20 mouse cellular contexts compared by ENCODE assay signal in the genomic region with DNA sequence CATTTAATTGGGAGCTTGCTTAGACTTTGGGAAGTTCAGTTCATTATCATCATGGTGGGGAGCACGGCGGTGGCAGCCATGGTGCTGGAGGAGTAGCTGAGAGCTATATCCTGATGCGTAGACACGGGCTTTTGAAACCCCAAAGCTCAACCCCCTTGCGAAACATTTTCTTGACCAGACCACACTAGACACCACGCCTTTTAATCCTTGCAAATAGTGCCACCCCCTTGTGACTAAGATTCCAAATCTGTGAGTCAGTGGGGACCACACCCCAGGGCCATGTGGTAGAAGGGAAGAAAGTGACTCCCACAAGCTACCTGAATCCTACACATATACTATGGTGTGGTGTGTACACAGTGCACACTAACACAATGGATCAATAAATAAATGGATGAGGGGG. TPM values are rescaled to one million over a fixed set of nuclear protein-coding genes. Genes with fewer than 3 reads are reported as not detected.
DNase-seq lines count a peak whose midpoint lies in the region; TF ChIP-seq lines count a peak whose summit lies in the region.
"Had no signal": no experiment of that assay in that cellular context is flagged by ENCODE, and none has a peak within 500 bp of the region (broad histone marks: within the 10 kb centered on the region; RNA-seq: fewer than 3 reads in every experiment).

No protein-coding gene starts in this region.

- DNase-seq in 3T3-L1 (ENCODE audit: low read depth, low spot score) (peak; percentile 65), ES-CJ7 (ENCODE audit: low read depth, low spot score) (peak; percentile 35), ZHBTc4 (ENCODE audit: low read depth, low spot score) (peak; percentile 9)
- DNase-seq in left cerebral cortex, postnatal 36 days (ENCODE audit: low spot score in 2 of 2), result no peak
- no peak for DNase-seq in frontal cortex, adult 2 months (ENCODE audit: extremely low spot score in 1 of 2, low spot score in 1 of 2)
- DNase-seq in kidney, postnatal 36 days, result no peak
- DNase-seq: adrenal gland, adult 8-10 months; cerebellum, adult 11-12 months; cerebellum, adult 9-10 months; cerebellum, postnatal 25 days; gastrocnemius, adult 2 months; gastrocnemius, postnatal 36 days; heart, adult 2 months; kidney, adult 2 months had no signal

- H3K36me3 ChIP-seq in myocyte (ENCODE audit: control insufficient read depth, insufficient read depth), result peaks cover 62% of the 10 kb centered on the region

- peaks cover 38% of the 10 kb centered on the region for H3K79me2 ChIP-seq in myocyte (ENCODE audit: control insufficient read depth, insufficient read depth)

- no peak overlapping the region for H3ac ChIP-seq in myocyte (ENCODE audit: control insufficient read depth, insufficient read length)

- no peak for TF ChIP-seq POLR2A in myocyte (IDR thresholded peaks at IDR 0.05; ENCODE audit: insufficient read length, low read depth)

- no peak overlapping the region for H3K4me3 ChIP-seq in myocyte
- H3K4me3 ChIP-seq: embryonic facial prominence, embryonic 13.5 days; forebrain, embryonic 12.5 days; gastrocnemius, adult 2 months; heart, adult 2 months; hindbrain, embryonic 15.5 days had no signal

- no peaks in the 10 kb centered on the region for H3K27me3 ChIP-seq in myocyte (ENCODE audit: control insufficient read depth, insufficient read depth, insufficient read length)
- H3K27me3 ChIP-seq: CH12.LX; embryonic facial prominence, embryonic 13.5 days; forebrain, embryonic 12.5 days; hindbrain, embryonic 15.5 days had no signal

- no peak overlapping the region for H3K4me2 ChIP-seq in myocyte (ENCODE audit: low read depth)
- H3K4me2 ChIP-seq: embryonic facial prominence, embryonic 13.5 days; forebrain, embryonic 12.5 days; heart, embryonic 11.5 days; hindbrain, embryonic 15.5 days had no signal

- intact Hi-C loops in left cerebral cortex, postnatal 36 days (cut with DNase I), result no loop called here

TF ChIP-seq in myocyte, 11 proteins besides CTCF, POLR2A, EP300 and RAD21:
- no peak for TF ChIP-seq SRF (IDR thresholded peaks at IDR 0.05; ENCODE audit: control insufficient read depth, insufficient read length, low read depth)
- TF ChIP-seq REST (IDR thresholded peaks at IDR 0.05; ENCODE audit: insufficient read depth, insufficient read length), result no peak
- TF ChIP-seq CEBPB (IDR thresholded peaks at IDR 0.05; ENCODE audit: insufficient read depth, poor library complexity, severe bottlenecking), result peak; percentile 68; the same call in 1 of the 2 replicates
TF ChIP-seq in myocyte: peak in this region for 1.

RNA-seq across cellular contexts. Expression of a gene that starts 4.8 kb away (rescaled TPM):
- 320 TPM for polyA plus RNA-seq in myocyte (2012; fragmentation: generic; extraction: Trizol)
- total RNA-seq in left cerebral cortex, postnatal 36 days (2021), result 10 to 100 TPM; 79.2 to 96.8 TPM
- 87.7 and 89.4 TPM in 2 replicates for polyA plus RNA-seq in frontal cortex, adult 2 months (2012; rRNA removed)

Comparison
In these comparisons a context has a peak if more than half of its experiments do, and no peak if none do; other contexts are left out.
1. DNase-seq: peak in 3T3-L1 (single experiment), ES-CJ7 (single experiment) and ZHBTc4 (single experiment); none in left cerebral cortex, postnatal 36 days (0 of 2), frontal cortex, adult 2 months (0 of 2) and kidney, postnatal 36 days (0 of 2).